Mouse (Mus musculus) myocyte (in vitro differentiated cells): ENCODE results near the gene Lysmd4.

Source experiments
- MAX ChIP-seq: IDR thresholded peaks from one replicate; pipeline ENCODE4 v1.6.1; 2011; ENCODE audit warnings: low read depth, mild to moderate bottlenecking, control low read depth
- MYOG ChIP-seq, 3 experiments: IDR thresholded peaks; one replicate each; pipeline ENCODE4 v1.6.1; 2011; ENCODE audit warnings: control low read depth in 2 of 3, low read depth in 2 of 3, mild to moderate bottlenecking in 2 of 3; ENCODE audit not compliant: insufficient read length in 2 of 3, control insufficient read depth in 1 of 3, insufficient read depth in 1 of 3
- POLR2A ChIP-seq: IDR thresholded peaks from one replicate; pipeline ENCODE4 v1.6.1; 2011; ENCODE audit warnings: low read depth, mild to moderate bottlenecking, control low read depth, moderate library complexity; ENCODE audit not compliant: insufficient read length
- POLR2AphosphoS2 ChIP-seq: IDR thresholded peaks from one replicate; pipeline ENCODE4 v1.6.1; 2011; ENCODE audit warnings: low read depth, control low read depth; ENCODE audit not compliant: insufficient read length
- SRF ChIP-seq: IDR thresholded peaks from one replicate; pipeline ENCODE4 v1.6.1; 2011; ENCODE audit warnings: low read depth; ENCODE audit not compliant: control insufficient read depth, insufficient read length
- TCF12 ChIP-seq: IDR thresholded peaks from one replicate; pipeline ENCODE4 v1.6.1; 2011; ENCODE audit warnings: mild to moderate bottlenecking, control low read depth; ENCODE audit not compliant: poor library complexity, insufficient read depth, severe bottlenecking
- TCF3 ChIP-seq: IDR thresholded peaks from one replicate; pipeline ENCODE4 v1.6.1; 2011; ENCODE audit warnings: low read depth, control low read depth; ENCODE audit not compliant: insufficient read length

DNA sequence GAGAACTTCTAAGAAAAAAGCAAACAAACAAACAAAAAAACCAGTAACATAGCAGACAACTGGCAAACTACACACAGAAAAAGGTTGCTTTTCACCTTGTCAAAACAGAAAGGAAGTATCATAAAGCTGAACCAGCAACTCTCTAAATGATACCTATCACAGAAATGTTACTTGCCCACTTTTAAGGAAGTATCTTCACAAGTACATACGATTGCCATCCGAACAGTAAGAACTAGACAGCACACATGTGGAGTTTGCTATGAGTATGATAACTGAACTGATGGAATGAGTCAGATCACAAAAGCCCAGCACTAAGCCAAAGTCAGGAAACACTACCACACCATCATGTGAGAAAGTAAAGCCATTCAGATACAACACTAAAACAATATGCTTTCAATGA is 85.8 kb downstream of the Lysmd4 start:
- TF ChIP-seq POLR2AphosphoS2 (no peak), MAX (no peak), POLR2A (no peak), TCF12 (no peak), TCF3 (no peak), SRF (no peak), MYOG (IDR thresholded peaks at IDR 0.05; ENCODE audit: control insufficient read depth in 1 of 3, insufficient read depth in 1 of 3, insufficient read length in 2 of 3, low read depth in 2 of 3) (no peak)
